Mouse (Mus musculus): ENCODE measurements at regions not wholly inside any gene's neighbourhood (a gene's known extent, or its start where the extent isn't known, plus 50 kb on each side); places are given as distances from the start of the nearest gene placed in this dataset.

DNA sequence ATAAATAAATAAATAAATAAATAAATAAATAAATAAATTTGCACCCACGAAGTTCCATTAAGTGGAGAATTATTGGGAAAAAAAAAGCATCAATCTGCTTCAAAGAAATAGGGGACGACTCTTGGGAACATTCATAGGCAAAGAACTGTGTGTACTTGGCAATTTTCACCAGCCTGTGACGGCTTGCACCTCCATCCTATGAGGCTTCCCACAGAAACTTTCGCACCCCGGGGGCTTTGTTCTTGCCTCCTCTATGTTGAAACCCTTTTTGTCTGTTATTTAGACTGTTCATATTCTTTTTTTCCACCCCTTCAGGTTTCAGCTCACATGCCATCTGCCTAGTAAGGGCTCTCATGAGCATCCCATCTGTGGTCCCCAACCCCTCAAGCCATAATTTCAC lies 570.0 kb downstream of the Ttll7 start:
- H3K9ac ChIP-seq (ENCODE audit: low read depth, low read length), result no peak overlapping the region
- 72% methylated on average over 5 of the region's 5 CpGs for WGBS
- H3K27ac ChIP-seq (ENCODE audit: low read length), result no peak overlapping the region
- no peaks in the 10 kb centered on the region for H3K9me3 ChIP-seq (ENCODE audit: control insufficient read depth, low read length)
- H3K27me3 ChIP-seq (replicated peaks; ENCODE audit: control insufficient read depth, insufficient read depth, low read length), result no peaks in the 10 kb centered on the region
- H3K4me3 ChIP-seq (ENCODE audit: low read length), result no peak overlapping the region
- H3K4me1 ChIP-seq (ENCODE audit: control insufficient read depth, insufficient read depth, low read length), result no peaks in the 10 kb centered on the region
- no peaks in the 10 kb centered on the region for H3K36me3 ChIP-seq (ENCODE audit: control insufficient read depth, insufficient read depth, low read length)
- no peak overlapping the region for H3K4me2 ChIP-seq (ENCODE audit: low read depth, low read length)
- ATAC-seq, result no peak

DNA sequence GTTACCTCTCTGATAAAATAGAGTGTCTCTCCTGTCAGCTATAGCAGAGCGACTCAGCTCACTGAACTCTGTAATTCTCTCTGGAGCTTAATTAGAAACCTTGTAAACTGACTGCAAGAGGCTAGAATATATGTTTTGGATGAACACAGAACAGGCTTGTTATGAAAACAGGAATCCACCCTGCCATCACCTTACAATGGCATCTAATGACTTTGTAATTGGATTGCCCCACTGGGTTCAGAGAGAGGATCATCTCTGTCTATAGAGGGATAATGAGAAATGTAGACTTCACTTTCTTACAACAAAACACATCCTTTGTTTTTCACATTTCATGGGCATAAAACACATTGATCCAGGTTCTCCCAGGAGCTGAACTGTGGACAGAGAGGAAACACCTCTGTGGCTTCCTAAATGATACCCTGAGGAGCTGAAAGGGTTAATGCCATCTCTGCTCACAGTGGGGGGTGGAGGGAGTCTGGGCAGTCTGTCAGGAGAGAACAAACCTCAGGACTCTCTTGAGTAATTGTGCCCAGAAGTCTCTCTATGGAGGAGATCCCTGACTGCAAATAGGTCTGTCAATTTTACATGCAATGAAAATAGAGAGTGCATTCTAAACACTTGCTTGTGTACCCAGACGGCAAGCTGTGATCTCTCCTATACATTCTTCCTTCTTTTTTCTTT lies 571.9 kb downstream of the Ttll7 start:
- H3K4me1 ChIP-seq (ENCODE audit: control insufficient read depth, insufficient read depth, low read length), result no peaks in the 10 kb centered on the region
- H3K9ac ChIP-seq (ENCODE audit: low read depth, low read length), result no peak overlapping the region
- H3K9me3 ChIP-seq (ENCODE audit: control insufficient read depth, low read length), result no peaks in the 10 kb centered on the region
- H3K27me3 ChIP-seq (replicated peaks; ENCODE audit: control insufficient read depth, insufficient read depth, low read length), result no peaks in the 10 kb centered on the region
- 45% methylated on average over 2 of the region's 2 CpGs for WGBS
- H3K4me3 ChIP-seq (ENCODE audit: low read length), result no peak overlapping the region
- H3K36me3 ChIP-seq (ENCODE audit: control insufficient read depth, insufficient read depth, low read length), result no peaks in the 10 kb centered on the region
- no peak overlapping the region for H3K27ac ChIP-seq (ENCODE audit: low read length)
- no peak overlapping the region for H3K4me2 ChIP-seq (ENCODE audit: low read depth, low read length)
- ATAC-seq, result no peak

DNA sequence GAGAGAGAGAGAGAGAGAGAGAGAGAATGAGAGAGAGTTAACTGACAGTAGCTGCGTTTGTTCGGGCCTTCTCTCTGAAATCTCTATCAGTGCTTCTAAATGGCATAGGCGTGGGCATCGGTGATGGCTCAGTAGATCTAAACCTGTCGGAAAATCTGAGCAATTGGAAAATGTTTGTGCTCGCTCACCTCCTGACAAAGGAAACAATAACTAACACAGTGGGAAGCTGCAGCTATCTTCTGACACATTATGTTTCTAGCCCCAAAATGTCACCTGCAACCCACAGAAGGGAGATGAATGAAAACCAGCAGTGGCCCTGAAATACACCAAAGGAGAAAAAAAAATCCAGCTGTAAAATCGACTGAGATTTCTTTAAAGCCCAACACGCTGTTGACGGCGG lies 576.7 kb downstream of the Ttll7 start:
- H3K27ac ChIP-seq (ENCODE audit: low read length), result no peak overlapping the region
- no peak overlapping the region for H3K4me2 ChIP-seq (ENCODE audit: low read depth, low read length)
- ATAC-seq, result no peak
- no peak overlapping the region for H3K9ac ChIP-seq (ENCODE audit: low read depth, low read length)
- no peaks in the 10 kb centered on the region for H3K4me1 ChIP-seq (ENCODE audit: control insufficient read depth, insufficient read depth, low read length)
- no peaks in the 10 kb centered on the region for H3K36me3 ChIP-seq (ENCODE audit: control insufficient read depth, insufficient read depth, low read length)
- no peaks in the 10 kb centered on the region for H3K27me3 ChIP-seq (replicated peaks; ENCODE audit: control insufficient read depth, insufficient read depth, low read length)
- 63% methylated on average over 10 of the region's 10 CpGs for WGBS
- no peaks in the 10 kb centered on the region for H3K9me3 ChIP-seq (ENCODE audit: control insufficient read depth, low read length)
- no peak overlapping the region for H3K4me3 ChIP-seq (ENCODE audit: low read length)

DNA sequence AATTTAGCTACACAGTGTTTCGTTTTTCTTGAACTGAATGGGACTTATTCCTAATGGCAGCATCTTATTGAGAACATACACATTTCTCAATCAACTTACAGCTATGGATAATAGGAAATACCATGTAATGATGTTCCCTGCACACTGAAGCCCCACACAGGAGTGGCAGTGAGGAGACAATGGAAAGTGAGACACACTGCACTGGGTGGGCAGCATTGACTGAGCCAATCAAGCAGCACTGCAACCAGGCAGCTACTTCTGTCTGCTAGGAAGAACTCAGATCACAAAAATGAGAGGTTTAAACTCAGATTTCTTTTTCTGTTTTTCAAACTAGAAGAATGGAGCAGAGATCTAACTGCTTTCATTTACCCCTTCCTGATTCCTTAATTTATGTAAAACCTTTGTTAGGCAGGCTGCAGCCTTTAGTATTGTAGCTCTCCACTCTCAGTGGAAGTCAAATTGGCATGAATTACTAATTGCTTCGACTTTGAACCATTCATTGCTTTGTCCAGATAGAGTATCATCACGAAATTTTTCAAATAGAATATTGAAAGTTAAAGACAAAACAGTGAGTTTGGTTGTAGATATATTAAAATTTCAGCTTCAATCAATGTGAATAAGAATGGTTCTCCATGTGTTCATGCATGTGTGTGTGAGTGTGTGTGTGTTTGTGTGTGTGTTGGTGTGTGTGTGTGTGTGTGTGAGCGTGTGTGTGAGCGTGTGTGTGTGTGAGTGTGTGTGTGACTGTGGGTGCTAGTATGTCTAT lies 590.9 kb downstream of the Ttll7 start:
- H3K27me3 ChIP-seq (replicated peaks; ENCODE audit: control insufficient read depth, insufficient read depth, low read length), result no peaks in the 10 kb centered on the region
- no peak overlapping the region for H3K27ac ChIP-seq (ENCODE audit: low read length)
- ATAC-seq, result no peak
- no peak overlapping the region for H3K4me3 ChIP-seq (ENCODE audit: low read length)
- no peaks in the 10 kb centered on the region for H3K4me1 ChIP-seq (ENCODE audit: control insufficient read depth, insufficient read depth, low read length)
- 73% methylated on average over 5 of the region's 5 CpGs for WGBS
- no peak overlapping the region for H3K9ac ChIP-seq (ENCODE audit: low read depth, low read length)
- H3K9me3 ChIP-seq (ENCODE audit: control insufficient read depth, low read length), result no peaks in the 10 kb centered on the region
- no peaks in the 10 kb centered on the region for H3K36me3 ChIP-seq (ENCODE audit: control insufficient read depth, insufficient read depth, low read length)
- no peak overlapping the region for H3K4me2 ChIP-seq (ENCODE audit: low read depth, low read length)

DNA sequence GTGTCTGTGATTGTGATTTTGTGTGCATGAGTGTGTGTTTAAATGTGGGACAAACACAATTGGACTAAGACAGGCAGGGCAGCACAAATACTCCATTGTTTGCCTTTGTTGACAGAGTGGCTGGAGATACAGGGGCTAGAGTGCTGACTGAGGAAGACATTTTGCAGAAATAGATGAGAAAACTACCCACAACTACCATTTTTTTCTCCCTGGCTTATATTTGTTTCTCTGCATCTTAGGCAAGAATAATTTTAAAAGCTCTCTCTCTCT lies 591.5 kb downstream of the Ttll7 start:
- Histone ChIP-seq H3K36me3 (ENCODE audit: control insufficient read depth, insufficient read depth, low read length) (no peaks in the 10 kb centered on the region), H3K4me3 (ENCODE audit: low read length) (no peak overlapping the region), H3K4me2 (ENCODE audit: low read depth, low read length) (no peak overlapping the region), H3K27me3 (replicated peaks; ENCODE audit: control insufficient read depth, insufficient read depth, low read length) (no peaks in the 10 kb centered on the region), H3K4me1 (ENCODE audit: control insufficient read depth, insufficient read depth, low read length) (no peaks in the 10 kb centered on the region), H3K9ac (ENCODE audit: low read depth, low read length) (no peak overlapping the region), H3K27ac (ENCODE audit: low read length) (no peak overlapping the region), H3K9me3 (ENCODE audit: control insufficient read depth, low read length) (no peaks in the 10 kb centered on the region)
- no peak for ATAC-seq

DNA sequence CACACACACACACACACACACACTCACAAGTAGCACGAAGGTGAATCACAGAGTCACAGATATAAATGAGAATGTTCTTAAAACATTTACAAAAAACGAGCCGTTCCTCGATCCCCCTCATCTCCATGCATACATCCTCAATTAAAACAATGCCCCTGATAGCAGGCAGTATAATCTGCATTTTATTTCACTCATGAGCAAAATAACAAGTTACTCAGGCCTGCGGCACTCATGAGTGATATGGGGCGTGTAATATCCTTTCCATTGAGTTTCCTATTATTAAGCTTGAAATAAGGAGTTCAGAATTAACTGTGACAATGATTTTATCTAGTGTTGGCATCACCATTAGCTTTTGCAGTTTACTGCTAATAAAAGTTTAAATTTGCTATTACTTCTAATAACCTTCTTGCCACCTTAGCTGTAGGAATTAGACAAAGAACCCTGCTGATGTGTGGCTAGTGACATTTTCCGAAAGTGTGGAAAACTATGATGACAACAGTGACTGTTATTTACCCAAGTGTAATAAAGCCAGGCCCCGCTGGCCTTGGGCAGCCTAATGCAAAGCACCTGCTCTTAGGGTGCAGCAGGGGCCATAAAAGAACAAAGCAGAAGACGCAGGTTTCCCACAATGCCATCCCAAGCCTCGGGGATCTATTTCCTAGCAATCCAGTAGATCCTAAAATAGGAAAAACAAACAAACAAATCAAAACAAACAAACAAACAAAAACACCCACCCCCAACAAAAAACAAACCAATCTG lies 592.0 kb downstream of the Ttll7 start:
- no peak overlapping the region for H3K4me3 ChIP-seq (ENCODE audit: low read length)
- H3K9ac ChIP-seq (ENCODE audit: low read depth, low read length), result no peak overlapping the region
- H3K27ac ChIP-seq (ENCODE audit: low read length), result no peak overlapping the region
- no peaks in the 10 kb centered on the region for H3K36me3 ChIP-seq (ENCODE audit: control insufficient read depth, insufficient read depth, low read length)
- no peaks in the 10 kb centered on the region for H3K27me3 ChIP-seq (replicated peaks; ENCODE audit: control insufficient read depth, insufficient read depth, low read length)
- no peaks in the 10 kb centered on the region for H3K9me3 ChIP-seq (ENCODE audit: control insufficient read depth, low read length)
- H3K4me2 ChIP-seq (ENCODE audit: low read depth, low read length), result no peak overlapping the region
- ATAC-seq, result peak; percentile 88
- no peaks in the 10 kb centered on the region for H3K4me1 ChIP-seq (ENCODE audit: control insufficient read depth, insufficient read depth, low read length)
- WGBS, result 64% methylated on average over 10 of the region's 10 CpGs

DNA sequence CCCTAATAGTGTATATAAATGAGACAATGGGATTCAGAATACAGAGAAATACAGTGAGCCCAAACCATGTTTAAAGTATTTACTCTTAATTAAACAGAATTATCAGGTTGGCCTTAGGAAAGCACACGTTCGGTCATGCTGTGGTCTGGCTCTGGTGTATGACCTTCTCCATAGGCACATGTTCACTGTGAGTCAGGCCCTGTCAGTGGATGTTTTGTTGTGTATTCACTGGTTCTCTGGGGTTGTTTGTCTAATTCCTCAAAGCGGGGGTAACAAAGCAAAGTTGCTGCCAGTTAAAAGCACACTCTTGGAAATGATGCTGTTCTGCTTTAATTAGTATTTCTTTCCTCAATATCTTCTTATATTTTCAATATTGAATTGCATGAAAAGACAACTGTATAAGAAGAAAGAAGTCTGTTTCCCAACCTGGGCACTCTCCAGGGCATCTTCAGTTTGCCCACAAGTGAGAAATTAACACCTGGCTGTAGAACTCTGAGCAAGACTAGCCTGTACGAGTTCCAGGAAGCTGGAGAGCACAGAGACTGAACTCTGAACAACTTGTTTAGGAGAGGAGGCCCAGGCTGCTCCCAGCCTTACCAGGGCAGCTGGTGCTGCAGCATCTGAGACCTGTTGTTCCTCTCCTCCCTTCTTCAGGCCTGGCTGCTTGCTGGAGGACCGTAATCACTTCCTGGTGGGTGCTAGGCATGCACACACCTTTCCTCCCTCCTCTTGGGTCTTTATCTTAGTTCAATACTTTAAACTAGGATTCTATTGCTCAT lies 593.1 kb downstream of the Ttll7 start:
- H3K4me3 ChIP-seq (ENCODE audit: low read length), result no peak overlapping the region
- no peaks in the 10 kb centered on the region for H3K36me3 ChIP-seq (ENCODE audit: control insufficient read depth, insufficient read depth, low read length)
- no peaks in the 10 kb centered on the region for H3K4me1 ChIP-seq (ENCODE audit: control insufficient read depth, insufficient read depth, low read length)
- WGBS, result 74% methylated on average over 5 of the region's 5 CpGs
- H3K9ac ChIP-seq (ENCODE audit: low read depth, low read length), result no peak overlapping the region
- H3K9me3 ChIP-seq (ENCODE audit: control insufficient read depth, low read length), result no peaks in the 10 kb centered on the region
- ATAC-seq, result peak; percentile 75
- no peak overlapping the region for H3K27ac ChIP-seq (ENCODE audit: low read length)
- no peaks in the 10 kb centered on the region for H3K27me3 ChIP-seq (replicated peaks; ENCODE audit: control insufficient read depth, insufficient read depth, low read length)
- no peak overlapping the region for H3K4me2 ChIP-seq (ENCODE audit: low read depth, low read length)

DNA sequence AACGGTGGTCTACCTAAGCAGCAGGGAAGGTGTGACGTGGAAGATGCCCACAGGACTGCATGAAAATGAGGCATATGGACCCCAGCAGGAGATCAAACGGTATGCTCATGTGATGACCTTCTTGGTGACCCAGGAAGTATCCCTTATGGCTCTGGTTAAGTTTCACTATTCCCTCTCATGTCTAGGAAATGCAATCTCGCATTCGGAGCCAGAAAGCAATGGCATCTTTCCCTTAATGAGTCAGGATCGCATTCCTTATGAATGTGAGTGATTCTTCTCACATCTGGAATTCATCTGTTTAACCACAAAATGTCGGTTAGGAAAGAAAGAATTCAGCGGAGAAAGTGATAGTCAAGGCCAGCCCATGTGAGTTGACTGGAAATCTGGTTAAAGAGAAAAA lies 593.7 kb downstream of the Ttll7 start:
- Histone ChIP-seq H3K27ac (ENCODE audit: low read length) (no peak overlapping the region), H3K36me3 (ENCODE audit: control insufficient read depth, insufficient read depth, low read length) (no peaks in the 10 kb centered on the region), H3K9ac (ENCODE audit: low read depth, low read length) (no peak overlapping the region), H3K27me3 (replicated peaks; ENCODE audit: control insufficient read depth, insufficient read depth, low read length) (no peaks in the 10 kb centered on the region), H3K4me3 (ENCODE audit: low read length) (no peak overlapping the region), H3K9me3 (ENCODE audit: control insufficient read depth, low read length) (no peaks in the 10 kb centered on the region), H3K4me1 (ENCODE audit: control insufficient read depth, insufficient read depth, low read length) (no peaks in the 10 kb centered on the region), H3K4me2 (ENCODE audit: low read depth, low read length) (no peak overlapping the region)
- peak; percentile 32 for ATAC-seq
- 85% methylated on average over 8 of the region's 8 CpGs for WGBS

DNA sequence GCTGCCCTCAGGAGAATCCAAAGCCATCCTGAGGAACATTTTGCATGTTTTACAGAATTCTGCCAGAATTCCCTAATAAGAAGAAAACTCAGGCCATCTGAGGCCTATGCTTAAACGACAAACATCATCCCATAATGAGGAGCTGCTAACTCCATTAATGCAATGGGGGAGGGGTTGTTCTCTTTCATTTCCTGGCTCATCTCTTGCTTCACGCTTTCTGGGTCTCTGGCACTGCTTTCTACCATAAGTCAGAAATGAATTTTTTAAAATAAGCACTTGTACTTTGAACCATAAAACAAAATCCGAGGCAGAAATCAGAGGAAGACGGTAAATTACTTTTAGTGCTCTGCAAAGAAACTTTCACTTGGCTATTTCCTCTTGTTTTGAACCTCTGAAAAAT lies 600.0 kb downstream of the Ttll7 start:
- no peaks in the 10 kb centered on the region for H3K4me1 ChIP-seq (ENCODE audit: control insufficient read depth, insufficient read depth, low read length)
- H3K9me3 ChIP-seq (ENCODE audit: control insufficient read depth, low read length), result no peaks in the 10 kb centered on the region
- H3K4me2 ChIP-seq (ENCODE audit: low read depth, low read length), result no peak overlapping the region
- H3K9ac ChIP-seq (ENCODE audit: low read depth, low read length), result no peak overlapping the region
- H3K27ac ChIP-seq (ENCODE audit: low read length), result no peak overlapping the region
- no peaks in the 10 kb centered on the region for H3K27me3 ChIP-seq (replicated peaks; ENCODE audit: control insufficient read depth, insufficient read depth, low read length)
- H3K36me3 ChIP-seq (ENCODE audit: control insufficient read depth, insufficient read depth, low read length), result no peaks in the 10 kb centered on the region
- no peak overlapping the region for H3K4me3 ChIP-seq (ENCODE audit: low read length)
- ATAC-seq, result no peak
- WGBS, result 47% methylated on average over 4 of the region's 4 CpGs

All from intestine, embryonic 16.5 days (tissue).